Mouse (Mus musculus): Measurements from ENCODE around the gene Flt3.

The Flt3 gene

GRCm38 (mm10) chr5:147312830-147313685 lies 87.2 kb downstream of the Flt3 start:
- no peak for DNase-seq (ENCODE audit: low read depth, low spot score)

- no peak for DNase-seq (ENCODE audit: low read depth, low spot score)
Measured at GRCm38 (mm10) chr5:147309786-147310185, 90.5 kb downstream of the Flt3 start.

- no peak for DNase-seq (ENCODE audit: low read depth, low spot score)
Measured at GRCm38 (mm10) chr5:147308451-147308850, 91.8 kb downstream of the Flt3 start.

GRCm38 (mm10) chr5:147307398-147307785 lies 92.9 kb downstream of the Flt3 start:
- DNase-seq (ENCODE audit: low read depth, low spot score): no peak

GRCm38 (mm10) chr5:147306638-147307397 lies 93.5 kb downstream of the Flt3 start, which contains the start of gene Cdx2:
Cdx2 (minus strand) TSS chr5:147307270.
- no peak for DNase-seq (ENCODE audit: low read depth, low spot score)

- DNase-seq (ENCODE audit: low read depth, low spot score): no peak
Measured at GRCm38 (mm10) chr5:147305856-147306637, 94.2 kb downstream of the Flt3 start.

GRCm38 (mm10) chr5:147305166-147305565 lies 95.1 kb downstream of the Flt3 start:
- DNase-seq (ENCODE audit: low read depth, low spot score): no peak

- DNase-seq (ENCODE audit: low read depth, low spot score): no peak
Measured at GRCm38 (mm10) chr5:147304276-147305155, 95.8 kb downstream of the Flt3 start.

- DNase-seq (ENCODE audit: low read depth, low spot score): no peak
Measured at GRCm38 (mm10) chr5:147302746-147303400, 97.4 kb downstream of the Flt3 start.

- no peak for DNase-seq (ENCODE audit: low read depth, low spot score)
Measured at GRCm38 (mm10) chr5:147302141-147302540, 98.1 kb downstream of the Flt3 start.

- DNase-seq (ENCODE audit: low read depth, low spot score): no peak
Measured at GRCm38 (mm10) chr5:147301781-147302070, 98.6 kb downstream of the Flt3 start.

GRCm38 (mm10) chr5:147300917-147301780 lies 99.1 kb downstream of the Flt3 start:
- no peak for DNase-seq (ENCODE audit: low read depth, low spot score)

GRCm38 (mm10) chr5:147300001-147300363 lies 100.3 kb downstream of the Flt3 start:
- no peak for DNase-seq (ENCODE audit: low read depth, low spot score)

GRCm38 (mm10) chr5:147299255-147300000 lies 100.9 kb downstream of the Flt3 start:
- no peak for DNase-seq (ENCODE audit: low read depth, low spot score)

- DNase-seq (ENCODE audit: low read depth, low spot score): no peak
Measured at GRCm38 (mm10) chr5:147297249-147297648, 103.0 kb downstream of the Flt3 start.

GRCm38 (mm10) chr5:147294121-147294520 lies 106.2 kb downstream of the Flt3 start:
- DNase-seq (ENCODE audit: low read depth, low spot score): no peak

GRCm38 (mm10) chr5:147293127-147293910 lies 107.0 kb downstream of the Flt3 start:
- DNase-seq (ENCODE audit: low read depth, low spot score): peak; percentile 21

GRCm38 (mm10) chr5:147292506-147293120 lies 107.7 kb downstream of the Flt3 start:
- DNase-seq (ENCODE audit: low read depth, low spot score): no peak
